Mouse (Mus musculus) granulocyte monocyte progenitor cell, adult 5-6 weeks (primary cell): ENCODE measurements at regions not wholly inside any gene's neighbourhood (a gene's known extent, or its start where the extent isn't known, plus 50 kb on each side); places are given as distances from the start of the nearest gene placed in this dataset.

Source experiments
- ATAC-seq: replicated peaks from 2 replicates; pipeline ENCODE4 v1.8.0; 2016; ENCODE audit warnings: mild to moderate bottlenecking, moderate TSS enrichment, inconsistent platforms; ENCODE audit not compliant: poor library complexity, severe bottlenecking

DNA sequence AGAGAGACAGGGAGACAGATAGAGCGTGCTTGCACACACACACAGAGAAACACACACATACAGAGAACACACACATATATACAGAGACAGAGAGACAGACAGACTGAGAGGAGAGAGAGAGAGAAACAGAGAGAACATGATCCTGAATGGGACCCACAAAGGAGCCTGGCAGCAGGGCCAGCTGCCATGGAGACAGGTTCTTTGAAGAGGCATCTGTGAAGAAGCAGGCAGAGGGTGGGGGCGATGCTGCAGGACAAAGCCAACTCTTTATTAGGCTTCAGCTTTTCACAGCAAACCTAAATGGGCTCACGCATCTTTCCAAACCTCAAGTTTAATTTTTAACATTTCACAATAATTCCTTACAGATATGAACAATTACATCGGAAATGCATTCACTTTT lies 90.0 kb upstream of the Dlx2 start:
- no peak for ATAC-seq

DNA sequence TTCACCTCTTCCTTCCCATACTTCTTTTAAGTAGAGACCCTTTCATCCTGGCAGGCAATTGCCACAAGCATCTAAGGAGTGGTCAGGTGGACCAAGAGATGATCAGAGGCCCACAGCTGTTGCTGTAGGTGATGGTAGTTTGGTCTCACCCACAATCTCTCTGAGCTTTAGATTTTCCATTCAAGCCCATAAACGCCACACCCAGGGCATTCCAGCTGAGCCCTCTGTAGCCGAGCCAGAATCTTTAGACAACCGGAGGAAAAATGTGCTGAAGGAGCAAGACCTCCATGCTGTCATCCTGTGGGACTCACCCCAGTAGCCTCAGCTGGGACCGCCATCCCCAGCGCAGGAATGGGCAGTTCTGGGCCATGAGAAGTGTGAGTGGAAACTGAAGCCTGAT lies 93.7 kb upstream of the Dlx2 start:
- ATAC-seq = no peak

- ATAC-seq = peak; percentile 98
These were observed 97.5 kb upstream of the Dlx2 start for GRCm38 (mm10) chr2:71644038-71644470.

DNA sequence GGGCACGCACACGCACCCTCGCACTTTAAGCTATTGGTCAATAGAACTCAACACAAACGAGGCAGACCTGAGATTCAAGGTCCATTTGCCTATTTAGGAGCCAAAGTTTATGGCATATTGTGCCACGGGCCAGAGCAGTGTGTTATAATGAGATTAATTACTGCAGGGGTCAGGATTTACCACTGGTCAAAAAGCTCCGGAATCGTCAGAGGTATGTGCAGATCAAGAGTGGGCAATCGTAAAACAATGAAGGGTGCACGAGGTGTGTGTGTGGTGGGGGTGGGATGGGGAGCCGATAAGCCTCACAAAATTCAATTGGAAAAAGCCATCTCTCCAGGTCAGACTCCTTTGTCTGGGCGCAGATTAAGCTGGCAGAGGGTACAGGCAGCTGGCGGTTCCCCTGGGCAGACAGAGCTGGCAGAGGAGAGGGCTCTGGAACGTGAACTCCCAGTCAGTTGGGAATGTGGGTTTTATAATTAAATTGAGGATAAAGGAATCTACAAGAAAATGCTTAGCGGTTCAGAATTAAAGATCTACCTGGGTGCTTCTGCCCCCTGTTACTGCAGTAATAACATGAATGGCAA lies 97.4 kb upstream of the Itga6 start:
- no peak for ATAC-seq

- no peak for ATAC-seq
These were observed 93.8 kb upstream of the Itga6 start for GRCm38 (mm10) chr2:71651662-71652061.

- peak; percentile 9; the same call in 1 of the 2 replicates for ATAC-seq
These were observed 93.1 kb upstream of the Itga6 start for GRCm38 (mm10) chr2:71652261-71652801.

- ATAC-seq = no peak
These were observed 90.5 kb upstream of the Itga6 start for GRCm38 (mm10) chr2:71654817-71655503.

DNA sequence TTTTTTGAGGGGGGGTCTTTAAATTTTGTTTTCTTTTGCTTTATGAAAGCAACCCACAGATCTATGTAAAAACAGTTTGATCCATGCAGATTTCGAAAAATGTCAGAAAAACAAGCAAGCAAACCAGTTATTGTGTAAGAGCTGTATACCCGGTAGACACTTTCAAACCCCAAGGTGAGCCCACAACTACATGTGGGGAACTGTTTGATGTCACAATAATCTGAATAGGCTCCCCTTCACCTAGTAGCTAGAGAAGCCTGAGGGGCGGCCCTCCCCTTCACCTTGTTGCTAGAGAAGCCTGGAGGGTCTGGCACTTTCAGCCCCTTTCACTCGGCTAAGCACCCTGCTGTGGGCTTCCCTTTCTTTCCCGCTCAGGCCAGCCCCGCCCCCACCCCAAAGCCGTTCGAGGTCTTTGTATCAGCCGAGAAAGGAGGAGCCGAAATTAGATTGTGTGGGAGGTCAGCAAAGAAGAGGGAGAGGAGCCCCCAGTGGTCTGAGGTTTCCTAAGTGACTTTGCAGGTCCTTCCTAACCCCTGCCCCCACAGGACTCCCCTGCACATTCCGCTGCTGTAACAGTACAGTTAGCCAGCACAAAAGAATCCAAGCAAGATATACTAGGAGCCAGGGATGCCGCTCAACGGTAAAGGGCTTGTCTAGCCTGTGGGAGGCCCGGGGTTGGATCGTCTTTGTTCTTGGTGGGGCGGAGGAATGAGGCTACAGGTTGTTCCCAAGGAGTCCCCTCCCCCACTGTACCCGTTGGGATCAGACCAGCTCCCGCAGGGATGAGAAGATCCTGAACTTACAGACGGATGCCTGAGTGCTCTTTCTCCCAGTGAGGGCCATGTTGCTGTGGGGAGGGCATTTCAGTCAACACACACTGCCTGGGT lies 89.7 kb upstream of the Itga6 start:
- peak; percentile 82 for ATAC-seq

- ATAC-seq = no peak
These were observed 88.7 kb upstream of the Itga6 start for GRCm38 (mm10) chr2:71656611-71657244.

DNA sequence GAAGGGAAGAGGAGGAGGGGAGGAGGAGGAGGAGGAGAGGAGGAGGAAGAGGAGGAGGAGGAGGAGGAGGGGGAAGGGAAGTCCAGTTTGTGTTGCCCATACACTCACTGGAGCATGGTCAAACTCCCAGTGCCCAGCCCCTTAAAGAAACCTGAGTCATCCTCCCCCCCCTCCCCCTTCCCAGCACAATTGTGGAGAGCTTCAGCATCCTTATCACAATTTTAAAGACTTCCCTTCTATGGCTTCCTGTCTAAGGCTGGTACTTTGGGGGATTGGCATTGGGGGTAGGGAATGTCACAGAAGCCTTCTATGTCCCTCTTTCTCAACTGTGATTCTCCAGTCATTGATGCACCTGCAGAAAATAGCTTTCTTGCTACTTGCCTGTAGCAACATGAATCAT lies 84.0 kb upstream of the Itga6 start:
- peak; percentile 35; the same call in 1 of the 2 replicates for ATAC-seq

DNA sequence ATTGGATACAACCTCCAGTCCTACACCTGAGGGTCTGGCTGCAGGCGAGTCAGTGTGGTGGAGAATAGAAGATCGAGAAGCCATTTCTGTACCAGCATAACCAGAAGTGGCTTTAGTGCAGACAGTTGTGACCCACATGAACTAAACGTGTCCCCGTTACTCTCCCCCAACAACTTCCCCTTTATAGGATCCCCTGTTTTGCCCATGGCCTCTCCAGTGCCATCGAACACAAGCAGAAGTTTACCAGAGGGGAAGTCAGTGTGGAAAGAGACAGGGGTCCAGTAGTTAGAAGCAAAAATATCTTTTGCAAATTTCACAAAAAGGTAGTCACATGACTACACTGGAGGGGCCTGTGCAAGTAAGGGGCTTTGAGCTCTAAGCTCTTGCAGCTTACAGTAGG lies 83.4 kb upstream of the Itga6 start:
- ATAC-seq = peak; percentile 94

DNA sequence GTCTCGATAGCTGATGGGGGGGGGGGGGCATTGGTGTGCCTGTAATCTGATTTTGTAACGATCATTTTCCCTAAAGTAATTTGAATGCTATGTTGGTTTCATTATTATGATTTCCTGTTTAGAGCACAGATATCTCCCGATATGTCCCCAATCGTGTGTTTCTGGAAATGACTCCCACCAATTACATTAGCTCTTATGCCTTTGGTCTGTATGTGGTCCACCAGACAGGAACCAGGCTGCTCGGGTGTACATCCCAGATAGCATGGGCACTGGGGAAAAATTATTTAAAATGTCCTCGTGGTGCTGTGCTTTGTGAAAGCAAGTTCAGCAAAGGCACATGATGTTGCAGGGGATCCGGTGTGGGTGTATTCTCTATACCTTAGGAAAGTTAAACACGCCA lies 82.0 kb upstream of the Itga6 start:
- 0 out of 2 replicates have a peak, but pooled peaks have one; percentile 15 for ATAC-seq

DNA sequence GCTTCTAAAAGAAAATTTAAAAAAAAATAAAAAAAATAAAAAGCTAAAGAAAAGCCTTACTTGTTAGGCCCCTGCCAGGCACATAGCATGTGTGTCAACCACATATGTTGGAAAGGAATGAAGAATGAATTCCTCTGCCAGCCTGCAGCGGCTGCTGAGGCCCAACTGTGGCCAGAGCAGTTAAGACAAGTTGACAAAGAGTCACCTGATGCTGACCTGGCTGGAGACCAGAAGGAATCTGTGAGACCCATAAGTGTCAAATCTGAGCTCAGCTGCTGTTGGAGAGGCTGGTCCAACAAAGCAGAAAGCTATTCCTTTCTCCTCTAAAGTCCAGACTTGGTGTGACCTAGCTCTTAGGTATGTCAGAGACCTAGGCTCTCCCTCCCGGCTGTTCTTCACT lies 78.5 kb upstream of the Itga6 start:
- no peak for ATAC-seq

DNA sequence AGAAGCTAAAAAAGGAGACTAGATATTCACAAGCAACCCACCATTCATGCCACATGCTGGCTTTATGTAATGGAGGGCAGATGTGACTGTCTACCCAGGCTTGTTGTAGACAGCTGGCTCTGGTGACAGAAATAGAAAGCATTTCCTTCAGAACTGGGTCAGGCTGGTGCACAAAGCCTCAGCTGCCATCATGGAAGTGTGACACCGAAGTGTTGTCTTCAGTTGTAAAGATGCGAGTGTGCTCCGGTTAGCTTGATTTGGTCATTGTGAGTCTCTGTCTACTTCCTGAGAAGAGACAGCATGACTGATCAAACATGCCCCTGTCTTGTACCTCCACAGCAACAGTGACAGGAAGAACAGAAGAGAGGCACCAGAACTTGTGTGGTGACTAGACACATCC lies 77.7 kb upstream of the Itga6 start:
- no peak for ATAC-seq

- no peak for ATAC-seq
These were observed 75.1 kb upstream of the Itga6 start for GRCm38 (mm10) chr2:71670228-71670790.

GRCm38 (mm10) chr2:71670882-71671281 lies 74.5 kb upstream of the Itga6 start:
- ATAC-seq = peak; percentile 42

DNA sequence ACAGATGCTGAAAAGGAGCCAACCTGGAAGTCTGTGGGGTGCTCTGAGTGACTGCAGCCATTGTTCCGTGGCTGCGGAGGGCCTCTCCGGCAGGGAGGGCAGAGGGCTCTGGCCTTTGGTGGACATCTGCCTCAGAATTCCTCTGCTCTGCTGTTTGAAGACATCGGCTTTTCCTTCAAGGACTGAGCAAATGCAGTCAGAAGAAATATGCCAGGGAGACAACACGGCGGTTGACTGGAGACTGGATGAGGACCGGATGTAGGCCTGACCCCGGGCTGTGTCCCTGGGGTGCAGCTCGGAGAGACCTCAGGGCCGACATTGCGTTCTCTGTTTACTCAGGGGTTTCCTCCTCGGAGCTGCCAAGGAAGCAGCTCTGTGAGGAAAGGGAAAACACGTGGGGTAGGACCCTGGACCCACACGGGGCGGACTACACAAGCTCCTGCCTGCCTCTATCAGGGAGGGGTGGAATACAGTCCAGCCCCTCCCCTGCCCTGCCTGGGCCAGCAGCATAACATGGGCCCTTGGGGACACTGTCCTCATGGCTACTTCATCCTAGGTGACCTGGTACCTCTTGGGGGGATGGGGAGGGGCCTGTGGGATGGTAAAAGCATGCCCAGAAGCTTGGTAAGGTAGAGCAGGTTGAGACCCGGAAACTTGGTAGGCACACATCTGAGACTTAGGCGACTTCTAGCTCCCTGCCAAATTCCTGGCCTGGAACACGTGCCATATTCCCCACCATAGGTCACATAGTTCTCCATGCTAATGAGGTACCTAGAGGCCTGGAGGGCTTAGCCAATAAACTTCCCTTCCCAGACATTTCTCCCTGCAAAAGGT lies 72.1 kb upstream of the Itga6 start:
- ATAC-seq = no peak

DNA sequence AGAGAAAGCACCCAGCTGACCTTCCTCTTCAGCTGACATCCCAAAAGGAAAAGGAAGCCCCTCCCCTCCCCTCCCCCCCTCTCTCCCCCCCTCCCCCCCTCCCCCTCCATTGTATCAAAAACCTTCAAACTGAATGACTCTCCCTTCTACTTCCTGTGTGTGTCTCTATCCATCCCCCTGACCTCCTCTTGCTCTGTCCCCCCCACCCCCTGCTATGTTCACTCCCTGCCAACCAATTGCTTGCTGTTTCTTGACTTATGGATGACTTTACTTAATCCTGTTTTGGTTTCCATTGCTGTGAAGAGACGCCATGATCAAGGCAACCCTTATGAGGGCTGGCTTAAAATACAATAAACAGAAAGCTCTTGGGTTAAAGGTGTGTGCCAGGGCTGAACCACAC lies 64.7 kb upstream of the Itga6 start:
- ATAC-seq = no peak

GRCm38 (mm10) chr2:71681148-71681547 lies 64.3 kb upstream of the Itga6 start:
- ATAC-seq = no peak
